Mouse (Mus musculus): ENCODE data around the gene 4930563M21Rik.

DNA sequence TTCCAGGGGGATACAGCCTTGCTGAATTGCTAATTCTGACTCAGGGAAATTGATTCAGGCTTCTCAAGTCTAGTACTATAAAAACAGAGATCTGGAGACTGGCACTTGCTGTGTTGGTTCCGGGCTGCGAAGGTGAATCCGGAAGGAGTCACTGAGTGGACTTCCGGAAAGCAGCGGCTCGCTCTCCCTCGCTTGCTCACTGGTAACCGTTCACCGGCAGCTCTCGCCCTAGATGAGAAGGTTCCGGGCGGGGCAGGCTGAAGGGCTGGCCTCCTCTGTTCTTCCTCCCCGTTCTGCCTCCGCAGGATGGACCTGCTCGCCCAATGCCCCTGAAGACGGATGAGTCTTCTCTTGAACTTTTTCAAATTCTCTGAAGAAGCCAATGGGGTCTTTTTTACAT lies 16.9 kb upstream of the 4930563M21Rik start:
- TF ChIP-seq CTCF (IDR thresholded peaks at IDR 0.05; ENCODE audit: low read depth) (no peak), EP300 (IDR thresholded peaks at IDR 0.05; ENCODE audit: low read depth) (no peak)

Measured in liver, embryonic 14.5 days (tissue).